Mouse (Mus musculus) liver (tissue): ENCODE data around the gene Rab32.
A peak's percentile ranks its signal among the peaks of the same experiment; 100 is the strongest.
"Not testable (repeated sequence)": the region's sequence is repeated elsewhere in the genome, so short reads cannot be mapped to it uniquely, and the experiment has no call there.

ENCODE experiments used
- DNase-seq: peaks from one replicate; pipeline ENCODE4 v3.0.0-alpha.2; 2020; ENCODE audit warnings: mixed read lengths

The Rab32 gene

DNA sequence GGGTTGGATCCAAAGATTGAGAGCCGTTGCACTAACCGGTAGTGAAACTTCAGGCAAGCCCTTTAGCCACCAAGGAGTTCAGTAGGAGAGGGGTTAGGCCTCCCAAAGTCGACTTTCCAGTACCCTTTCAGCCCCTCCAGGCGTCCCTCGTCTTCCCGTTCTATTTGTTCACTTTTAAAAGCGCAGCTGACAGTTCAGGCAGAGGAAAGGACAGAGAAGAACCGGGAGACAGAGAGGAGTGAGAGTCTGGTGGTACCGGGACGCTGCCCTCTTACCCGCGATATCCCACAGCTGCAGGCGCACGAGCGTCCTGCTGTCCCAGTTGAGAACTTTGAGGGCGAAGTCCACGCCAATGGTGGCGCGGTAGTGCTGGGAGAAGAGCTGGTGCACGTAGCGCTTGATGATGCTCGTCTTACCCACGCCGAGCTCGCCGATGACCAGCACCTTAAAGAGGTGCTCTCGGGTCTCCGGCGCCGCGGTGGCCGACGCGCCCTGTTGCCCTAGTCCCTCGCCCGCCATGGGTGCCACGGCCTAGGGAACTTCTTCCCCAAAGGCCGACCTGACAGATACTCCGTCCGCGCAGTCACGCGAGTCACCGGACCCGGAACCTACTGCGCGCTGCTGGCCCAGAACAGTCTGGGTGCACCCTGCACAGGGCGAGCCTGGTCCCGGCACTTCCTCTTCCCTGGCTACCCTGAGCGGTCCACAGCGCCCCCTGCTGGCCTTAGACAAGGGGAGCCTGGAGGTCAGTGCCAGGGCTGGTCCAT lies at the start of gene Rab32:
Gene Rab32 (minus strand): TSS at position 696 of the 767 bp plus-strand sequence.
- DNase-seq: peak; percentile 85

DNA sequence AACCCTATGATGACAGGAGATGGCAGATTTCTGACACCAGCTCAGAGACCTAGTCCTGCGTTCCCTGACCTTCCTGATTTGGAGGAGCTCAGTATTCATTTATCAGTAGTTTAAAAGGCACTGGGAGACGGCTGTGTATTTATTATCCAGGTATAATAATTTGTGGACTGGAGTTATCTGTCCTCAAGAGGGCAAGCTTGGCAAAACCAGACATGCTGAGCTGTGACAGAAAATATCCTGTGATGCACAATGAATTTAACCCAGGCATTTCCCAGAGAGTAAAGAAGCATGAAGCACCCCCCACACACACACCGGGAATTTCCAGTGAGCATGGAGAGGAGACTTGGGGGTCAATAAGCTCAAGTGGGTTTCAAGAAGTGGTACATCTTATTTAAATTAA lies 42.7 kb upstream of the Rab32 start:
- no peak for DNase-seq

DNA sequence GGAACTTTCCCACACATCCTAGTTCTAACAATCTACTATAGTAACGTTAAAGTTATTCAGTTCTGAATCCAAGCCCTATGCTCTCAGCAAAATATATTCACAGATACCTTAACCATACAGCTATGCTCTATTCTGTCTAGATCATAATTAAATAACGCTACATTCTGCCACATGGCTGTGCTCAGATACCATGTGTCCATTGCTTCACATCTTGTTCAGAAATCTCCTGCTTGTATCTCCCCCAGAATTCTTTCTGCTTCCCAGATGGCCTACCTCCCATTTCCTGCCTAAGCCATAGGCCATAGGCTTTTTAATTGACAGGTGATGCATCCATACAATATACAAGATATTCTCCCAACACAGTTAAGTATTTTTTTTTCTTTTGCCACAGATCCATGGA lies 39.4 kb upstream of the Rab32 start:
- not testable (repeated sequence) for DNase-seq

DNA sequence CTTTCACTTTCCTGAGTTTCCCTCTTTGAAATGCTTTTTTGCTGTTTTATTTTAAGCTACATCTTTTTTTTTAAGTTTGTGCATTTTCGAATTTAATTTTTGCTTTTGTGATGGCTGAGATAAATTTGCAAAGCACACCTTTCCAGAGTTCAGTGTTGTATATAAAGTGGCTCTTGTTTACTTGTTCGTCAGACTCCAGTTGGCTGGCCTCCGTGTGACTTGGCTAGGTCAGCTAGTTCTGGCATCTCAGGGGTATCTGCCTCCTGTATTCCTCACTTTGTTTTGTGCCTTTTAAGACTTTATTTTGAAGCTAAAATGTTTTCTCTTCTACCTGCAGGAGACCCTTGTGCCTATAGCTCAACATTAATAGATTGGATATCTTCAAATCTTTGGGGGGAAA lies 22.7 kb upstream of the Rab32 start:
- DNase-seq: no peak

DNA sequence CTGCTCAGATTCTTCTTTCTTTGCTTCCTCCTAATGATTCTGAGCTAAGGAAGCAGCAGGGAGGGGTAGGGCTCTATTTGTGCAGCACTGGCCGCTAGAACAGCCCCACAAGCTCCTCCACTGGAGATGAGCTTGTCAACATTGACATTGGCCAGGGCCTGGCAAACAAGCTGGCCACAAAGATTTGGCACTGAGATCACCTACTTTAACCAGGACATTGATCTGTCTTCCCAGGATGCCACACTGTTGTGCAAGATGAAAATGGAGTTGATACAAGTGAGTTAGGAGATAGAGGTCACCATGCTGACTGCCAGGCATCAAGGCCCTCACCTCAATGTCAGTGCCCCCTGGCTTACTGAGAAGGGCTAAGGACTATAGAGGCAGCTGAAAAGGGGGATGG lies 21.8 kb upstream of the Rab32 start:
- no peak for DNase-seq

DNA sequence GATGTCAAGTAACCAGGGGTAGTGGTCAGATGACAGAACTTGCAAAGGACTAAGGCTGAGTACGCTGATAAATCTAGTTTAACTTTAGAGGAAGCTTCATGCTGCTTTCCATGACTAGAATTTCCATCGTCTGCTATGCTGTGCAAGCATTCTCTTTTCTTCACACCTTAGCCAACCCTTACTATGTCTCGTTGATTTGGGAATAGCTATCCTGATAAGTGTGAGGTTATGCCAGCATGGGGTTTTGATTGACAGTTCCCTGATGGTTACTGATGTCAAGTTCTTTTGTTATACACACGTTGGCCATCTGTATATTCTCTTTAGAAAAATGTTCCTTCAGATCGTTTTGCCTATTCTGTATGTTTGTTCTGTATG lies 259 bp upstream of the Rab32 start:
- DNase-seq: no peak

DNA sequence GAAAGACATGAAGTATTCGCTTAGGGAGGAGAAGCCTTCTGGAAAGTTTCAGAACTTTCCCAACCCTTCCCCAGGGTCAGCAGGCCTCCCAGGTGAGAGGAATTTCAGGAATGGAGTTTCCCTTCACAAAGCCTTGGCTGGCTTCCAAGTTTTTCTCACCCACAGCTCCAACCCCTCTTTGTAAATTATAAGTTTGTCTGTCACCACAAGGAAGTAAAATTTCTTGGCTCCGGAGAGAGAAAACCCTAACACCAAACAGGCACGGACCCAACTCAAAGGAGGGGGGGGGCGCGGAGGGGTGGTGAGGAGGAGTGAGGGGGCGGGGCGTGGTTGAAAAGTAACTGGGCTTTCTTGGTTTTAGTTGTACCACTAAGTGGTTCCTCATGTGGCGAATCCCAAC lies 980 bp downstream of the Rab32 start:
- DNase-seq: peak; percentile 55

DNA sequence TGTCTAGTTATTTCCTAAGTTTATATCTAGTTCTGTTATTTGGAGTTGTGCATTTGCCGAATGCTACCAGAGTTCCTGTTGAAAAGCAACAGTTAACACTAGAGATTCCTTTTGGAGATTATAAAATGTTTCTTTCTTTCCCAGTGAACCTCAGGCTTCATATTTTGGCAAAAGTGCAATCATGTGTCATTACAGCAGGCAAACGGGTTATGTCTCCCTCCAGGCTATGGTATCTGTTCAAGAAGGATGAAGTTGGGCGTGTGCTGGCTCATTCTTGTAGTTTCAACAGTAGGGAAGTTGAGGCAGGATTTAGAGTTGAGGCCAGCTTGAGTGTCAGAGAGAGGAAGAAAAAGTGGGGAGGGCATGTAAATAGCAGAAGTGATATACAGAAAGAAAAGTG lies 2.4 kb downstream of the Rab32 start:
- DNase-seq: no peak

DNA sequence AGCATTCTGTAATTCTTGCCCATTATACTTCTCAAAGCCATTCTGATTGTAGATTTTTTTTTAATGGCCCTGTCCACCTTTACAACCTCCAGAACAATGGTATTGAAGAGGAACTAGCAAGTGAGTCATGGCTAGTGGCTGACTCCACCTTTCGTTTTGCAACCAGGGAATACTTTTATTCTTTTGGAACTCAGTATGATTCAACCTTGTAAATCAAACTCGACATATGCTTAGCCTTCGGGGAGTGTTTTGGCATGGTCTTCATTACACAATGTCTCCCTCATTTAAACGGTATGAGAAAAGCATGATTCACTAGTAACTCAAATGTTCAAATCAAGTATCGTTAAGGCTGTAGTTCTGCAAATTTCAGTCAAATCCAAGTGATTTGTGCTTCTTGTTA lies 2.8 kb downstream of the Rab32 start:
- DNase-seq: no peak

DNA sequence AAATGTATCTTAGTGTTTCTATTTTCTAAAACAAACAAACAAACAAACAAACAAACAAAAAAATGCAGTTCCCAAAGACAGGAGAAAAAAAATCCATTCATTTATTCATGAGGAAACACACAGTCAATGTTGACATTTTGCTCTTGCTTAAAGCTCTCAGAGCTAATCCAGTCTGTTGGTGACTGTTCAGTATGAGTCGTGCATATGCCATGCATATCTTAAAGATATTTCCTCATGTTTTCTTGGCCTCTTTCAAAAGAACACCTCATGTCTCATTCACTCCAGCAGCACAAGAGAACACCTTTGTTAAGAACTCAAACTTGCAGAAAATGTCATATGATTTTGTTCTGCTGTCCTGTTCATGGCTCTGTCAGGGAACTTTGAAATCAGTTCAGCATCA lies 7.9 kb downstream of the Rab32 start:
- DNase-seq: no peak

DNA sequence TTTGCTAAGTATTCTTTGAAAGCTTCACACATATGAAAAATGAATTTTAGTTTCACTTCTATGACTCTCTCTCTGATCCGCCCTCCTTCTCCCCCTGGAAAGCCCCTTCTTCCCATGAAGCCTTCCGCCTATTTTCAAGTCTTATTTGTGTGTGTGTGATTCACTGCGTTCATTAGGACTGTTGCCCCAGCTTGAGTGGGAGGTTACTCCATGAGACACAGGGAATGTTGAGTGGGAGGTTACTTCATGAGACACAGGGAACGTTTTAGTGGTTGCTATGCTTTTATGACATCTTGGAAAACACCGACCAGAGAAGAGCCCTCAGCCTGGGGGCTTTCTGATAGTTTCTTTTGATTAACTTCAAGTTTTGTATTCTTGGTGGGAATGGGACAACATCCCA lies 11.4 kb downstream of the Rab32 start:
- no peak for DNase-seq

DNA sequence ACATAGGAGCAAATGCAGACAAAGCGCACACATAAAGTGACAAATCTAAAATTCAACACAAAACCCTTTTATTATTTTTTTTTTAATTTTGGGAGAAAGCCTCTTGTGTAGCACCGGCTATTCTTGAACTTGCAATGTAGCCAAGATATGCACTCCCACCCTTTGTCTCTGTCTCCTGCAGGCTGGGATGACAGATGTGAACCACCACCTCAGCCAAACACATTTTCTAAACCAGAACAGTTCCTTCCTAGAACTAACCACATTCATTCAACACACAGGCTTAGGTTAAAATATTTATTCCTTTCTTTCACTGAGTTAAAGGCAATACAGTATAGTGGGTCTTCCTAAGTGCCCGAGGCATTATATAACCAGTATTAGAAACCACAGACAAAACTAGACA lies 13.1 kb downstream of the Rab32 start:
- DNase-seq: no peak
